Mouse (Mus musculus) myocyte (in vitro differentiated cells): ENCODE results near the gene Th. TPM values are rescaled to one million over a fixed set of nuclear protein-coding genes. Genes with fewer than 3 reads are reported as not detected.

Experiments
- H3K27me3 ChIP-seq: one replicate; pipeline ENCODE4 v1.6.1; 2011; ENCODE audit not compliant: control insufficient read depth, insufficient read depth, insufficient read length
- H3K36me3 ChIP-seq: one replicate; pipeline ENCODE4 v1.6.1; 2011; ENCODE audit not compliant: control insufficient read depth, insufficient read depth
- H3K4me2 ChIP-seq: one replicate; pipeline ENCODE4 v1.6.1; 2011; ENCODE audit warnings: low read depth, control low read depth
- H3K4me3 ChIP-seq: one replicate; pipeline ENCODE4 v1.5.1; 2011; ENCODE audit warnings: mild to moderate bottlenecking, control low read depth, moderate library complexity
- H3K79me2 ChIP-seq: one replicate; pipeline ENCODE4 v1.6.1; 2011; ENCODE audit not compliant: control insufficient read depth, insufficient read depth
- H3ac ChIP-seq: one replicate; pipeline ENCODE4 v1.6.1; 2011; ENCODE audit not compliant: control insufficient read depth, insufficient read length
- E2F4 ChIP-seq: IDR thresholded peaks from one replicate; pipeline ENCODE4 v1.6.1; 2011; ENCODE audit warnings: mild to moderate bottlenecking, control low read depth, moderate library complexity; ENCODE audit not compliant: insufficient read depth
- MYOD1 ChIP-seq, 3 experiments: IDR thresholded peaks; one replicate each; pipeline ENCODE4 v1.6.1; 2011; ENCODE audit warnings: control low read depth in 2 of 3, low read depth in 2 of 3, mild to moderate bottlenecking in 2 of 3, moderate library complexity in 1 of 3; ENCODE audit not compliant: insufficient read length in 2 of 3, control insufficient read depth in 1 of 3
- REST ChIP-seq: IDR thresholded peaks from one replicate; pipeline ENCODE4 v1.6.1; 2011; ENCODE audit warnings: mild to moderate bottlenecking, control low read depth, moderate library complexity; ENCODE audit not compliant: insufficient read depth, insufficient read length
- TCF3 ChIP-seq: IDR thresholded peaks from one replicate; pipeline ENCODE4 v1.6.1; 2011; ENCODE audit warnings: low read depth, control low read depth; ENCODE audit not compliant: insufficient read length
- USF1 ChIP-seq: IDR thresholded peaks from one replicate; pipeline ENCODE4 v1.6.1; 2011; ENCODE audit warnings: low read depth, mild to moderate bottlenecking, control low read depth, moderate library complexity
- polyA plus RNA-seq: library from polyadenylated mRNA; unstranded; fragments of >200 nt; fragmentation: generic; extraction: Trizol; gene quantifications from one replicate; pipeline ENCODE4 v1.2.1, GENCODE M21; 2012; ENCODE audit warnings: missing spikeins

The Th gene
- polyA plus RNA-seq, 1 experiment = not detected

DNA sequence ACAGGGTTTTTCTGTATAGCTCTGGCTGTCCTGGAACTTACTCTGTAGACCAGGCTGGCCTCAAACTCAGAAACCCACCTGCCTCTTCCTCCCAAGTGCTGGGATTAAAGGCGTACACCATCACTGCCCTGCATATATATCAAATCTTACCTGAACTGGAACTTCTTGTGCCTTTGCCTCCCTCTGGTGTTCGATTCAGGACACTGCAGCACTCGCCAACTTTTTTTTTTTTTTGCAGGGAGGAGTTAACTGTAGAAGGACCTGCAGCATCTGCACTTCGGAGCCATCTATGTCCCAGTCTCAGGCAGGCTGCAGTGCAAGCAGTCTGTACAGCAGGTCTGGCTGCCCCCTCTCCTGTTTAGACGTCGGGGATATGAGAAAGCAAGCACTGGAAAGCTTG, 80.2 kb downstream of the Th start:
- no peak overlapping the region for H3K4me2 ChIP-seq

More for the DNA sequence above, 80.2 kb downstream of the Th start:
- no peaks in the 10 kb centered on the region for H3K27me3 ChIP-seq
- H3ac ChIP-seq = no peak overlapping the region
- H3K4me3 ChIP-seq = no peak overlapping the region
- H3K36me3 ChIP-seq = no peaks in the 10 kb centered on the region
- TF ChIP-seq E2F4 (no peak), TCF3 (no peak), USF1 (no peak), REST (no peak), MYOD1 (IDR thresholded peaks at IDR 0.05; ENCODE audit: control insufficient read depth in 1 of 3, insufficient read length in 2 of 3, low read depth in 2 of 3) (no peak)
- no peaks in the 10 kb centered on the region for H3K79me2 ChIP-seq

Other genes starting within 250 kb of the Th start
- 1.2 TPM for gene Ins2, start 187.7 kb downstream of the Th start, polyA plus RNA-seq
- not detected for gene Ascl2, start 38.1 kb upstream of the Th start, polyA plus RNA-seq
- 59.5 TPM for gene Tspan32, start 73.9 kb upstream of the Th start, polyA plus RNA-seq
- 744 TPM for gene Cd81, start 121.6 kb upstream of the Th start, polyA plus RNA-seq
- gene Tssc4, start 138.1 kb upstream of the Th start, polyA plus RNA-seq = 78.6 TPM
- gene Trpm5, start 163.5 kb upstream of the Th start, polyA plus RNA-seq = 6.9 TPM
- gene Kcnq1, start 175.2 kb upstream of the Th start, polyA plus RNA-seq = 0.12 TPM